Mouse (Mus musculus) spleen, postnatal 36 days (tissue): ENCODE measurements around the gene Lrrc4.

Source experiments
- DNase-seq, 2 experiments: peaks; one replicate each; pipeline ENCODE4 v3.0.0; 2022; ENCODE audit warnings: low spot score in 2 of 2, mixed read lengths in 1 of 2

Gene Lrrc4

GRCm38 (mm10) chr6:28825894-28826293 lies 5.7 kb downstream of the Lrrc4 start:
- no peak for DNase-seq

- no peak for DNase-seq
Observed at GRCm38 (mm10) chr6:28823802-28824201, 7.7 kb downstream of the Lrrc4 start.

- no peak for DNase-seq
Observed at GRCm38 (mm10) chr6:28823375-28823774, 8.2 kb downstream of the Lrrc4 start.

GRCm38 (mm10) chr6:28822296-28822695 lies 9.3 kb downstream of the Lrrc4 start:
- no peak for DNase-seq

GRCm38 (mm10) chr6:28819509-28820358 lies 11.8 kb downstream of the Lrrc4 start:
- no peak for DNase-seq

- no peak for DNase-seq
Observed at GRCm38 (mm10) chr6:28817039-28817438, 14.5 kb downstream of the Lrrc4 start.

- DNase-seq: no peak
Observed at GRCm38 (mm10) chr6:28814895-28815294, 16.7 kb downstream of the Lrrc4 start.

- no peak for DNase-seq
Observed at GRCm38 (mm10) chr6:28813057-28813456, 18.5 kb downstream of the Lrrc4 start.

- DNase-seq: no peak
Observed at GRCm38 (mm10) chr6:28804751-28805150, 26.8 kb downstream of the Lrrc4 start.

GRCm38 (mm10) chr6:28803678-28804279 lies 27.8 kb downstream of the Lrrc4 start:
- no peak for DNase-seq

- no peak for DNase-seq
Observed at GRCm38 (mm10) chr6:28800976-28801375, 30.6 kb downstream of the Lrrc4 start.

- no peak for DNase-seq
Observed at GRCm38 (mm10) chr6:28799818-28800217, 31.7 kb downstream of the Lrrc4 start.

GRCm38 (mm10) chr6:28795792-28796515 lies 35.6 kb downstream of the Lrrc4 start:
- no peak for DNase-seq

GRCm38 (mm10) chr6:28795380-28795779 lies 36.2 kb downstream of the Lrrc4 start:
- no peak for DNase-seq

- no peak for DNase-seq
Observed at GRCm38 (mm10) chr6:28791809-28792208, 39.7 kb downstream of the Lrrc4 start.

- no peak for DNase-seq
Observed at GRCm38 (mm10) chr6:28791183-28791582, 40.4 kb downstream of the Lrrc4 start.

- no peak for DNase-seq
Observed at GRCm38 (mm10) chr6:28789685-28790084, 41.9 kb downstream of the Lrrc4 start.

GRCm38 (mm10) chr6:28787133-28787532 lies 44.4 kb downstream of the Lrrc4 start:
- DNase-seq: no peak

- DNase-seq: no peak
Observed at GRCm38 (mm10) chr6:28785770-28786169, 45.8 kb downstream of the Lrrc4 start.

- no peak for DNase-seq
Observed at GRCm38 (mm10) chr6:28783953-28784352, 47.6 kb downstream of the Lrrc4 start.

- DNase-seq: no peak
Observed at GRCm38 (mm10) chr6:28783082-28783647, 48.4 kb downstream of the Lrrc4 start.

- DNase-seq: no peak
Observed at GRCm38 (mm10) chr6:28781696-28782095, 49.9 kb downstream of the Lrrc4 start.
